Mouse (Mus musculus): ENCODE measurements around the gene Stk32b.

The Stk32b gene

DNA sequence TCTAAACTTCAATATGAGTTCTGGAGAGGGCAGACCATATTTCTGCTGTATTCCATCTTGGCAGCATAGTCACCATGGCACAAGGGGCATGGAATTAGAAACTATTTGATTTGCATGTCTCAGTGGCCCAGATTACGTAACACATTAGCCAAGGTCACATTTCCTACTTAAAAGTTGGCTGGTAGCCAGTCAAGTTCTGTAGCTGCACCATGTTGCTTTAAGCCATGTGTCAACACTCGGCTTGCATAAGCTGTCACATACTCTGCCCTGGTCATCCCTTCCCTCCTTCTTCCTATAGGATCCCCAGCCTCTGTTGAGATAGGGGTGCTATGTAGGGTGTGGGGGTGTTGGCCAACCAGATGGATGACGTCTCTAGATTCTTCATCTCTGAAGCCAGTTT lies 196.5 kb downstream of the Stk32b start:
- no peak for DNase-seq (ENCODE audit: low read depth, low spot score)

DNA sequence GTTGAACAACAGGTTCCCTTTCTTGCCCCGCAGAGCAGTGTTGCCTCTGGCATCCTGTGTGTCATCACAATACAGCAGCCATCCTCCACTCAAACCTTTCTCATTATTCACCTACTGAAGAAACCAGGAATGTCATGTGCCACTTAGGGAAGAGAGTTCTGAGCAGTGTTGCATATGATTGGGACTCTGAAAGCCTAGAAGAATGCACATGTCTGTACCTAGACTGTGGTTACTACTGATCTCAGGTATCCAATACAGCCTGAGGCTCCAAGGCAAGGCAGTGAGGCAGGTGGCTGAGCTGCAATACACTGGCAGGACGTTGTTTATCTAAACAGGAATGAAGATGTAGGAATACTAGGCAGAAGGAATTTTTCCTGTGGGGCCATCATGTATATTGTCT lies 204.5 kb downstream of the Stk32b start:
- peak; percentile 4 for DNase-seq (ENCODE audit: low read depth, low spot score)

DNA sequence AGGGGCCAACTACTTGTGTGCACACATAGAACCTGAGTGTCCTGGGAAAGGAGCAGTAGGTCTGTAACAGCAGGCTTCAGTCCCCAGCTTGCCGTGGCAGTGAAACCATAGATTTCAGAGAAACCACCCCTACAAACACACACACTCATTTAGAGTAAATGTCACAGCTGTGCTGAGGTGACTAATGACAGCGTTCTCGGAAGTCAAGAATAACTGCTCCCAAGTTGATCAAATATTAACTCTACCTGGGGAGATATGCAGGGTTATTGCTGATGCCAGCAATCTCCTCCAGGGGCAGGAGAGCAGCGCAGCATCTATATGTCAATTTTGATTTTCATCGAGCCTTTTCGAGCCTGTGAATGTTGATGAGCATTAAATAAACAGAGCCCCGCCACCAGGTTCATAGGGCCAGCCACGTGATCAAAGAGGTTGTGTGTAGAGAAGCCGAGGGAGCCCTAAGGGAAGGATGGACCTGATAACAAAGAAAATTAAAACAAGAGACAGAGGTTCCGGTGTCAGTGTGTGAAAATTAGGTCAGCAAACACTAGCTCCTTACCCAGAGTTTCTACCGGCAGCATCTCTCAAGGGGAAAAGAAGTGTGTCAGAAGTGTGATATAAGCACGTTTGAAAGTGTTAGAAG lies 210.0 kb downstream of the Stk32b start:
- DNase-seq (ENCODE audit: low read depth, low spot score), result no peak

DNA sequence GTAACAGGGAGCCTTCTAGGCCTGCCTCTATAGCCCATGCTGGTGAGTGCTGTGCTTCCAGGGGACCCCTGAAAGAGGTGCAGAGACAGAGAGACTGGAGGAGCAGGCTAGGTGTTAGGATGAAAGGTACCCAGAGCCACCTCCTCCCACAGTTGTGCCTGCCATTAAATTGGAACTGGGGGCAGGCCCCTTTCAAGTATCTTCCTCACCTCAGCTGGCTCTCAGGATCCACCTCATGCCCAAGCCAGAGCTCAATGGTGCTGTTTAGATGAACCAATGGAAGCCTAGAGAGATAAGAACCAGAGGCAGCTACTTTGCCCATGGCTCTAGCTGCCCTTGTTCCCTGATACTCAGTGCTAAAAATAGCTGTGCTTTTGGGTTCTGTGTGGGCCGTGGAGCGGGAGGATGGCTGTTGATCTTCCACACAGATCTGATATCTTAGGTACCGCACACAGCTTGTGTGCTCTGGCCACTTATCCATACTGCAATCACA lies 221.9 kb downstream of the Stk32b start:
- no peak for DNase-seq (ENCODE audit: low read depth, low spot score)

DNA sequence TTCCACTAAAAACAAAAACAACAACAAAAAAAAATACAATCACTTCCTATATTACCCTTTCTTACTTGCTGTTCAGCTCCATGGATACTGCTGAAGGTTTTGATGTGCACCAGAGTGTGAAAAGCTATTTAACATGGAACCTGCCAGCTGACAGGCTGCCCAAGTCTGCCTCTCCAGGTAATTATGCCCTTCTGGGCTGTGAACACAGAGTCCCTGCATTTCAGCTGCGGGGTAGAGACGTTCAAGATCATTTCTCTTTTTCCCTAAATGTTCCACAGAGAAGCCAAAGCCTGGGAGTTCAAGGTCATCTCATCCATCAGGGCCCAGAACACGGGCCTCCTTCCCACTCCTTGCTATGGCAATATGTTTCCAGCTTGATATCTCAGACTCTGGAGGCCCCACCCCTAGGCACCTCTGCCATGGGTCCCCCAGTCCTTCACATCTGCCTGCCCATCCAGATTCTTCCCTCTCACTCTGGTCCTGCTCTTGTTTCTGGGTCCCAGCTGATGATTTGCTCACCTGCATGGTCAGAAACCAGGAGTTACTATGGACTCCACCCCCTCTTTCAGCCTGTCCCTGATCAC lies 244.9 kb downstream of the Stk32b start:
- DNase-seq (ENCODE audit: low read depth, low spot score), result no peak

DNA sequence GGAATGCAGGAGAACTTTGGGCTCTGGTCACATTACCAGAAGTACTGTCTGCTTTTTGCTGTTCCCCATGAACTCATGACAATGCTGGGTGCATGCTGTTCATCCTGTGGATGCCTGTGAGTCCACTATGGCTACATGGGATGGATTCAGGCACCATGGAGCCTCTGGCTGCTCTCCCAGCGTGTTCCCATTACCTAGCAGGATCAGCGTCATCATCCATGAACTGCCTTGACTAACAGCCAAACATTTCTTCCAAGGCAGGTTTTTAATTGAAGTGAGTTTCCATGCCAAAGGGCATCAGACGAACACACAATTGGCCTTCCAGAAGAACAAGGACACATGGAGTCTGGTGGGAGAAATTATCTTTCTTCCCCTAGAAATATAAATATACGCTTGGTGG lies 245.4 kb downstream of the Stk32b start:
- DNase-seq (ENCODE audit: low read depth, low spot score), result no peak

DNA sequence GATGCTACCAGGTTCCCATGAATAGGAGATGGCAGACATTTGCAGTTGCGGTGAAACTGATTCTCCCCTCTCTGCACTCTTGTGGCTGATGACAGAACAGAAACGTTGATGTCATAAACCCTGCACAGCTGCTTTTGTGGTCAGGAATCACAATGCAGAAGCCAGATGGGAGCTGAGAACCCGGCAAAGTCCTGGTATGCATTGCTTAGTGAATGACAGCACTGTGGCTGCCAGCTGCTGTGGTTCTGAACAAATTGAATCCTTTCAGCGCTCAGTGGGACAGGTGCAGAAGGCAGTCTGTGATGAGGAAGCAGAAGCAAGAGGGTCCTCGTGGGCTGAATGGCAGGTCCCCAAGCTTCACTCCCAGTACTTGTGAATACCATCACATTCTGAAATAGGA lies 247.9 kb downstream of the Stk32b start:
- DNase-seq (ENCODE audit: low read depth, low spot score), result no peak

DNA sequence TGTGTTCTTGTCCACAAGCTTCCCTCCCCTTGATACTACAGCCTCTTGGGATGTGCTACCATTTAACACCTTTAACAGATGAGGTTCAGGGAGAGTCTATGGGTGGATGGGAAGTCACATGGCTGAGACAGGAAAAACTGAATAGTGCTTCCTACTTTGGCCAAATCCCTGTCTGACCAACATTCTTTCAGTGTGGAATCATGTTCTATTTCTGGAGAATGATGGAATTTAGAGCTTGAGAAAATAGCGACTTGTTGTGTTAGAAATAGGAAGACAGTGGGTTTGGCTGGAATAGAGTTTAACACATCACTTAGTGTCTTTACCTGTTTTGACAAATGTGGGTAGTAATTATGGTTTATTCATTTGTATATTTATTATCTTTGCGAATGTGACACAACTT lies 249.3 kb downstream of the Stk32b start:
- DNase-seq (ENCODE audit: low read depth, low spot score), result no peak

DNA sequence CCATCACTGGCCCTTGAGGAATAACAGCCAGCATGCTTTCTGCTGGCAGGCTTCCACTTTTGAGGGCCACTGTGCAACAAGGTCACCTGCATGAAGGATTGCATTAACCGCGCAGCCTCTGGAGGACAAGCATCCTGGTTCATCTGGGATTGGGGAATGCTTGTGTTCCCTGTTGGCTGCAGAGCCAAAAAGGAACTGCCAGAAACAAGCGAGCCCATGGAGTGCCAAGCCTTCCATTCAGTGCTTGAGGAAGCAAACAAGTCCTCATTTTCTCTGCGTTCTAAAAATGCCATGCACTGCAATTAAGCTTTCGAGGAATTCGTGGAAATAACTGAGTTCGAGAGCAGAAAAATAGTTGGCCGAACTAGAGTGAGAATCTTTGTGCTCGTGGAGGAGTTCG lies 251.5 kb downstream of the Stk32b start:
- DNase-seq (ENCODE audit: low read depth, low spot score), result no peak

DNA sequence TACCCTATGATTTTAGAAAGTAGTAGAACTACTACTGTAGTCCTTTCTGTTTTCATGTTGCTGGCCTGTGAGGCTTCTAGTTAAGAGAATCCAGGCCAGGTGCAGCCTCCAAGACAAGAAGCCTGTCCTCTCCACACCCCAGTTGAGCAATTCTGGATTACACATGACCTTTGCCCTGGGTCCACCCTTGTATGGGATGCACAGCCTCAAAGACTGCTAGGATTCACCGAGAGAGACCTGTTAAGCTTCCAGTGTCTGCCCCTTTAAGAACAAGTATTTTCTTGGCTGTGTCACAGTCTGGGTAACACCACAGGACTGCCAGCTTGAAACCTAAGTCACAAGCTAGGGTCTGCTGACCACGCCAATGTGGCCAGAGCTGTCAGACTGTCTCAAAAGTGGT lies 258.7 kb downstream of the Stk32b start:
- no peak for DNase-seq (ENCODE audit: low read depth, low spot score)

DNA sequence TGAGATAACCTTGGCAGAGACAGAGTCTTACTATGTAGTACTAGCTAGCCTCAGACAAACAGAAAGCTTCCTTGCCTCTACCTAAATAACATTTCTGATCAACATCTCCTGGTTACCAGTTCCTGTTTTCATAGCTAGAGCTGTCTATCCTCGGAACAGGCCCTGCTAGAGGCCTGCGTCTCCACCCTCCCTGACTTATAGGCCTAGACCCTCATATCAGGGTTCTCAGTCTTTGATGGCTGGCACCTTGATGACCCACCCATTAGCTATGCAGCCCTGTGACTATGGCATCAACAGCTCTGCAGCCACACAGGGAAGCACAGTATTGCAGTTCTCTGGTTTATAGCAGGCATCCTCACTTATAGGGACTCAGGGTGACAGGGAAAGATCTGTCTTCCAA lies 259.1 kb downstream of the Stk32b start:
- DNase-seq (ENCODE audit: low read depth, low spot score), result no peak

DNA sequence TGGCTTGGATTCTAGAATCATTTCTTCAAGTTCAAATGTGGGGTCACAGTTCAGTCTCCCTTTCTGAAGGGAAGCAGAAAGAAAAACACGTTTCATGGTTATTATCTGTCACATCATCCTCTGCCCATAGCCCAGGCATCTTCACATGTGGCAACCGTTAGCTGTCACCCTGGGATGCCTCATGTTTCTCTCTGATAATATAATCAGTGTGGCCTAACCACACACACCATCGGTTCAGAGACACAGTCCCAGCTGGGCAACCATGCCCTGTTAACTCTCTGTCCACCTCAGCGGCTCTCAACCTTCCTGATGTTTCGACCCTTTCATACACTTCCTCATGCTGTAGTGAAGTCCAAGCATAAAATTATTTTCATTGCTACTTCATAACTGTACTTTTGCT lies 259.8 kb downstream of the Stk32b start:
- DNase-seq (ENCODE audit: low read depth, low spot score), result no peak

DNA sequence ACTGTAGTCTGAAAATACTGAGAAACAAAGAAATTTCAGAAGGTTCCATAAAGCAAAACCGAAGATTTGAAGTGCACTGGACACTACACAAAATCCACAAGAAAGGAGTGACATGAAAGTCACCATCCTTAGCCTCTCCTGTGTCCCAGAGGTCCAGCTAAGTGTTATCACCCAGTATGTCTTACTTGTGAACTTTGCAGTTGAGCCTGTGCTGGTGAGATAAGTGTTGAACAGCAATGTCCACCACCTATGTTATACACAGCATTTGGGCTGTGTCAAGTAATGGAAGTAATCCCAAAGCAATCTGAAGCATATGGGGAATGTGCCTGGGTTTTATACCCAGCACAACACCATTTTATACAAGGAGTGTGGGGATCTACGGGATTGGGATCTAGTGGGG lies 260.4 kb downstream of the Stk32b start:
- no peak for DNase-seq (ENCODE audit: low read depth, low spot score)

DNA sequence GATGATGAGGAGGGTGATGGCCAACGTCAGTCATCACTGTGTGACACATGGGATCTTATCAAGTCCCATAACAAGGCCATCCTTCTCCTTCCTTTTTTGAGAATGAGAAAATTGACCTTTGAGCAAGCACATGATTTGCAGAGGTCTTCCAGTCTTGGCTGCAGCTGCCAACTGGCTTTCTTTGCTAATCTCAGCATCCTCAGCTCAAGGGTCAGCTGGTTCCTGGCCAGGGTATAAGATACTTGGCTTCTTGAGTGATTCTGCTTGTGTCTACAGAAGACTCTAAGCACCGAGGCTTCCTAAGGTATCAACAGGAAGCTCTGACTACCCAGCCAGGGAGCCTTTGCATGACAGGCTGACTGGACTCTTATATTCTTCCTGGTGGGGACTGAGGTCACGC lies 269.4 kb downstream of the Stk32b start:
- no peak for DNase-seq (ENCODE audit: low read depth, low spot score)

DNA sequence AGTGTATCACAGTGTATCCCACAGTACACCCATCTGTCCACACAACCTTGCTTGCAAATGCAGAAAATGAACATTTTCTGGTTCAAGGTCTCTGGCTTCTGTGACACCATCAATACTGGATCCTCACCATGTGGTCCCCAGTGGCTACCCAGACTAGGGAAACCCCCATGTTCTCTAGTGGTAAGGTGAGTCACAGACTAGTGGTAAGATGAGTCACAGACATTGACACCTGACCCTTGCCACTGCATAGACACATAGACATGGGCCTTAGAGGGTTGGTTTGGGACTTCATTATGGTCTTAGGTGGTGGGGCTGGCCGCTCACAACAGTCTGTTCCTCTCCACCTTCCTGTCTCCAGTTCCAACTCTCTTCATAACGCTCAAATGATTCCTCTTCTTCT lies 274.2 kb downstream of the Stk32b start:
- no peak for DNase-seq (ENCODE audit: low read depth, low spot score)

DNA sequence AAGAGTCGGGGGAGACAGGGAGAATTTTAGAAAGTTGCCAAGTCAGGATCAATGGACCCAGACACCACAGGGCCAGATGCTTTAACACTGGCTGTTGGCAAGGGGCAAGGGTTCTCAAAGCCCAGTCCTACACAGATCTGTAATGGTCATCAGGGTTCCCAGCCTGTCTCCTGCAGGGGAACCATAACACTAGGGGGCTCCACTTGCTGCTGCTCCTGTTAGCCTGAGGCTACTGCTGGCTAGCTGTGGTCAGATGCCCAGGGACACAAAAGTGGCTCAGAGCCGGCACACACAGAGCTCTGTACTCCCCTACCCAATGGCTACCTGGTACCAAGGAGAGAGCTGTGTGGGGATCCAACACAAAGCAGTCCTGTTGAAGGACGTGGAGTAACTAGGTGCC lies 281.6 kb downstream of the Stk32b start:
- no peak for DNase-seq (ENCODE audit: low read depth, low spot score)

DNA sequence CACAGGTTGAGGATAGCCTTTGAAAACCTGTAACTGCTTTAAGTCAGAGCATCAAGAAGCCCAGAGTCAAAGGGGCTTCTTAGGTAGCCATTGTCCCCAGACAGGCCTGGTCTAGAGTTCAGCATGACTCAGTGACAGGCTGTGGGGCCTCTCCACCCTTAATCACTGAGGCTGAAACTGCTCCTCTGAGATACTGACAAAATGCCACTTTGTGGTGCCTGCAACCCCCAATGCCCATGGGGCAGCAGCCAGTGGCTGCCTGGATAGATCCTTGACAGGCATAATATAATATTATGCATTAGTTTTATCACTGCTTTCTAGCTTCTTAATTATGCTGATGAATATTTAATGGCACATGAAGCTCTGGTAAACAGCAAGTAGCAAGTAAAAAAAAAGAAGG lies 289.8 kb downstream of the Stk32b start:
- DNase-seq (ENCODE audit: low read depth, low spot score), result no peak

DNA sequence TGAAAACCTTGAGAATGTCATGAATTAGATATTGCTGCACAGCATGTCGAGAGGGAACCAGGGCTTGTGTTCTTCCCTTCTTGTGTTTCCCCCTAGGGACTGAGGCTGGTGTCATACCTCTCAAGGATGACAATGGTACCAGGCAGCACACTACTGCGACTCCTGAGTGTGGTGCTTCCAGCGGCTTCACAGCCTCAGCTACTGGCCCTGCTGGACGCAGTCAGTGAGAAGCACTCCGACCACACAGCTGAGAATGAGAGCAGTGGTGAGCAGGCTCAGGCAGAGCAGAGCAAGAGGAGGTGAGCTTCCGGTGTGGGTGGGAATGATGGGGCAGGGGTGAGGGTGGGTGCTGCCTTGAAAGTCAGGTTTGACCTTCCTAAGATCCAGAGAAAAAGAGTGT lies 297.9 kb downstream of the Stk32b start:
- no peak for DNase-seq (ENCODE audit: low read depth, low spot score)

Measured in forelimb bud, embryonic 11.5 days (tissue).